Mouse (Mus musculus) G1E (cell line): ENCODE results near the gene Gm3625.

ENCODE experiments used
- CTCF ChIP-seq: IDR thresholded peaks from 2 replicates; pipeline ENCODE4 v1.5.1; 2012; ENCODE audit warnings: low read depth, low read length, inconsistent platforms, mixed read lengths
- GATA1 ChIP-seq: IDR thresholded peaks from 2 replicates; pipeline ENCODE4 v1.6.1; 2012; ENCODE audit warnings: borderline replicate concordance, low read length, inconsistent platforms, mixed read lengths
- GATA2 ChIP-seq: IDR thresholded peaks from 2 replicates; pipeline ENCODE4 v1.6.1; 2012; ENCODE audit warnings: low read depth, low read length, inconsistent platforms, borderline replicate concordance
- POLR2AphosphoS5 ChIP-seq: IDR thresholded peaks from 2 replicates; pipeline ENCODE4 v1.6.1; 2012; ENCODE audit warnings: low read depth, low read length, inconsistent platforms; ENCODE audit not compliant: insufficient replicate concordance
- TAL1 ChIP-seq: conservative IDR thresholded peaks from 2 replicates; pipeline ENCODE4 v1.6.1; 2012; ENCODE audit warnings: low read depth, low read length, inconsistent platforms, mixed read lengths

GRCm38 (mm10) chr12:4558475-4559279 is 34.0 kb downstream of the Gm3625 start:
- TF ChIP-seq CTCF (no peak), TAL1 (no peak), GATA1 (no peak), POLR2AphosphoS5 (no peak), GATA2 (no peak)
